Mouse (Mus musculus) thymus, adult 18-20 months (tissue): ENCODE measurements around the gene Col16a1.

ENCODE experiments used
- DNase-seq, 2 experiments: peaks; one replicate each; pipeline ENCODE4 v3.0.0; 2022; ENCODE audit warnings: mixed read lengths in 2 of 2

The Col16a1 gene

DNA sequence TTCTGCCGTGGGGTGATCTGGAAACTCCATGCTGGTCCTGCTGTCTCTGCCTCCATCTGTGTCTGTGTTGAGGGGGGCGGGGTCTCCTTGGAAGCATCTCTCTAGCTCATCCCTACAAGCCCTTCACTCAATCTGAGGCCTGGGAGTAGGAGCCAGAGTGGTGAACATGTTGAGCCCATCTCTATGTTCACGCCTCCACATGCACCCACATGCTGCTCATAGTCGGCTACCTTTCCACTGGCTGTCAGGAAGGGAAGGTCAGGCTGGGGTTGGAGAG, 501 bp downstream of the Col16a1 start:
- DNase-seq: no peak

GRCm38 (mm10) chr4:130050056-130050824, 2.6 kb downstream of the Col16a1 start:
- DNase-seq: no peak

GRCm38 (mm10) chr4:130052283-130052682, 4.6 kb downstream of the Col16a1 start:
- no peak for DNase-seq

GRCm38 (mm10) chr4:130053111-130053510, 5.5 kb downstream of the Col16a1 start:
- DNase-seq: no peak

DNA sequence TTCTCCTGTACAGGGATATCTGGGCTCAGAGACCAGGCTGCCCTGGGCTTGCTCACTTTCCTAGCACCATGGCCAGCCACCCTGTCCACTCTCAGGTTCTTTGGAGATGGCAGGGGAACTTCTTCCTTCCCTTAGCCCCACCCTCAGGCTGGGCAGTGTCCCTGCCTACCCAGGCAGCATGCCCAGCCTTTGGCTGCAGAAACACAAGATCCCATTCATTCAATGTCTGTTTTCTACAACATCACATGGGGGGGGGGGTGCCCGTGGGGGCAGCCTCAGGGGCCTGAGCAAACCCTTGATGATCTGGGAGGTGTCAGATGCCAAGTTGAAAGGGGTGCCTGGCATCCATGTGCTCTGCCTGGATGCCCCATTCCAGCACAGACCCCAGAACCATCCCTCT, 7.1 kb downstream of the Col16a1 start:
- DNase-seq: no peak

GRCm38 (mm10) chr4:130055160-130056010, 7.7 kb downstream of the Col16a1 start:
- DNase-seq: no peak

GRCm38 (mm10) chr4:130056011-130056322, 8.3 kb downstream of the Col16a1 start:
- DNase-seq: no peak

DNA sequence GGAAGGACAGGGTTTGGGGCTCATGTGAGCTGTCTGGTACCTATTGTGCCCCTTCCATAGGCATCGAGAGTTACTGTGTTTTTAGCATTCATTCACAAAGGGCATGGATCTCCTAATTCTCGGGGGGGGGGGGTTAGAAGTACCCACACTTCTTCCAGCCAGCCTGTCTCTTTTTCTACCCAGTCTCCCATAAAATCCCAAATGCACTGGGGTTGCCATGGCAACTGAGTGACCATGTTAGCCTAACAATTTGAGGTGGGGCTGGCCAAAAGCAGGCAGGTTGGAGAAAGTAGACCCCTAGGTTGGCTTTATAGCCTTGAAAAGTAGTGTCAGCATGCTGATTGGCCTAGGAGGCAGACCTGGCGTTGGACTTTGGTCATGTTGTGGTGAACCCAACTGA, 8.8 kb downstream of the Col16a1 start:
- DNase-seq: no peak

DNA sequence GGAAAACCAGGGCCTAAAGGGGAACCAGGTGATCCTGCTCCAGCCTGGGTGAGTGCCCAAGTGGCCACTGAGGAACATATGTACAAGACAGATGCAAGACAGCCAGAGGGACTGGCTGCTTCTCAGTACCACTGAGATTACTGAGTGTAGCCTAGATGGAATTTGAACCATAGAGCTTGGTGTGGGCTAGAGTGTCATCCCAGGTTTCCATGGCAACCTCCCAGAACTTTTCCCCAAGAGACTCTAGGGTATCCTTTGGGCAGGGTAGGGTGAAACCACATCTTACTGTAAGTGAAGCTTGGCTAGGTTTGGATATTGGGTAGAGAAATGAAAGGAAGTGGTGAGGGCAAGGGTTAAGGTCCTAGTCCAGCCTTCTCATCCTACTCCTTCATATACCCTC, 13.3 kb downstream of the Col16a1 start:
- DNase-seq: no peak

- DNase-seq: no peak
Observed at GRCm38 (mm10) chr4:130063191-130063590, 15.6 kb downstream of the Col16a1 start.

GRCm38 (mm10) chr4:130066816-130067215, 19.2 kb downstream of the Col16a1 start:
- DNase-seq: no peak

- no peak for DNase-seq
Observed at GRCm38 (mm10) chr4:130070523-130070922, 22.9 kb downstream of the Col16a1 start.

- DNase-seq: no peak
Observed at GRCm38 (mm10) chr4:130071758-130072157, 24.1 kb downstream of the Col16a1 start.

GRCm38 (mm10) chr4:130073367-130073766, 25.7 kb downstream of the Col16a1 start:
- DNase-seq: no peak

DNA sequence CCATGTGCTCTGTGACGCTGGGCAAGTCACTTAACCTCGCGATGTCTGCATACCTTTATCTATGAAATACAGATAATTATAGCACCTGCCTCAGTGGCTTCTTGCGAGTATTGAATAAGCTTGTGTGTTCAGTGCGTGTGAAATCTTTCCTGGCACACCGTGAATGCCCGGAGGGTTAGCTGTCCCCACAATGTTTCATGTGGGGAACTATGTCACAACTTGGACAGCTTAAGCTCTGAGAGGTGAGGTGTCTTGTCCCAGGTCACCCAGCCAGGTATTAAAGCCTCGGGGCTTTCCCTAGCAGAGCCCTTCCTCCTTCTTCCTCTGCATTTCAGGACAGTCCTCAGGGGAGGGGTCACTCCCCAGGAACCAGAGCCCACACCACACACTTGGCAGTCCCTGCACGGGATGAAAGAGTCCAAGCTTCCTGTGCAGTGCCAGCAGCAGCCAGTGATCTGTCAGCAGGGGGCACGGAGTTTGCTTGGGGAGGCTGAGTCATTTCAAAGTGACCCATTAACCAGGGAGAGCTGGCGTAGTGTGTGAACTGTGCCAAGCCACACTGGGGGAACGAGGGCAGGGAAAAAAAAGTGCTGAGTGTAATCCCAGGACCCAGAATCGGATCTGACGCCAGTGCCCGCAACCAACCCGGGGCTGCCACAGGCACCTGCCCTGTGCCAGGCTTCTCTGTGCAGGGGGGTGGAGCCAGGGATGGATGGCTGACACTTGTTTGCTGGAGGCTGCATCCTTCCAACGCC, 27.3 kb downstream of the Col16a1 start:
- DNase-seq: no peak

DNA sequence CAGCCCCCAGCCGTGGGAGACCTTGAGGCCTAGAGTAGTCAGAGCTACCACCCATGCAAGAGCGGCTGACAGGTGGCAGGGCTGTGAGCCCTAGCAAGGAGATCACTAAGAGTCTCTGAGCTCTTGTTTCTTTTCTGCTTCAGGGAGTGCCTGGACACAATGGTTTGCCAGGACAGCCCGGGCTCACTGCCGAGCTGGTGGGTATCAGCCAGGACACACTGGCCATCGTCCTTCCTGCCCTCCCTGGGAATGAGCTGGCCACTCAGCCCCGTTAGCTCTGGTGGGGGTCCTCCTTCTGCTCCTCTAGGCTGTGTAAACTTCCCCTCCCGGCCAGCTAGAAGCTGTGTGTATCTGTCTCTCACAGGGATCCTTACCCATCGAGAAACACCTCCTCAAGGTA, 29.2 kb downstream of the Col16a1 start:
- no peak for DNase-seq

GRCm38 (mm10) chr4:130078816-130079485, 31.3 kb downstream of the Col16a1 start:
- DNase-seq: no peak

DNA sequence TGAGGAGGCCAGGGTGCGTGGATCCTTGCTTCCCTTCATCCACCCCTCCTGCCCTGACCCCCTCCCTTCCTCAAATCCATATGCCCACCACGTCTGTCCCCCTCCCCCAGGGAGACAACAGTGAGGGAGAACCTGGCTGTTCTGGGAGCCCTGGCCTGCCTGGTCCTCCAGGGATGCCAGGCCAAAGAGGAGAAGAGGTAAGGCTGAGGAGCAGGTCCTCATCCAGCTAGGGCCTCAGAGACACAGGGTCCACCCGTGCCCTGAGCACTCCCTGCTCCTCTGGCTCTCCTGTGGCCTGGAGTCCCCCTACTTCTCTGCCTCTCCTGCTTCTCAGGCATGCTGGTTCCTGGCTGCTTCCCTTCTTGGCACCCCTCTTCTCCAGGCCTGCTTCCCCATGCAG, 31.9 kb downstream of the Col16a1 start:
- DNase-seq: no peak

- no peak for DNase-seq
Observed at GRCm38 (mm10) chr4:130081345-130082190, 33.9 kb downstream of the Col16a1 start.

GRCm38 (mm10) chr4:130082211-130082610, 34.6 kb downstream of the Col16a1 start:
- no peak for DNase-seq

DNA sequence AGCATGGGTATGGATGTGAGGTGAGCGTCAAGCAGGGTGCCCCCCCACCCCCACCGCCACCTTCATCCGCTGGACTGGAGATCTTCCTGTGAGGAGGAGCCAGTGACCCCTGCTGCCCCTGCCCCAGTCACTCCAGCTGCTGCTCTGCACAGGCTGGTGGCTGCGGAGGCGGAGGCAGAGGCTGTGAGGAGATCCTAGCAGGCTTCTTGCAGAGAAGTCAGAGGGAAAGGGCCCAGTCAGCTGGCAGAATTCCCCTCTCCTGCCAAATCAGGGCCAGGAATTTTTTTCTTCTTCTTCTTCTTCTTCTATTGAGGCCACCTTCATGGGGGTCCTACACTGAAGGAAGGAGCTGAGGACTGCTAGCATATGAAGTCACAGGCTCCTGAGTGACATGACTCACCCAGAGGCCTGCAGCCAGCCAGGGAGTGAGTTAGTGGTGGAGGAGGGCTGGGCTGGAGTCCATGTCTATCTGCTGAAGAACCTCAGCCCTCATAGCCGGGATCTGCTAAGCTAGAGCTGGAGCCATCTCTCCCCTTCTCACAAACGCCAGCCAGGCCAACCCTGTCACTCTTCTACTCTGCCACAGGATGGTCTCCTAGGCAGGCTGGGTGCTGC, 36.8 kb downstream of the Col16a1 start:
- DNase-seq: no peak
